Mouse (Mus musculus): ENCODE data around the gene Rbfox1. TPM values are rescaled to one million over a fixed set of nuclear protein-coding genes. Genes with fewer than 3 reads are reported as not detected.

Rbfox1 gene
- polyA plus RNA-seq, 1 experiment from 2014 or later: 0.71 TPM

- WGBS: 89% methylated on average over 5 of the region's 5 CpGs
- DNase-seq (ENCODE audit: extremely low spot score, low spot score): no peak
- Histone ChIP-seq H3K4me1 (no peaks in the 10 kb centered on the region), H3K4me3 (no peak overlapping the region), H3K27me3 (ENCODE audit: poor library complexity, severe bottlenecking) (no peaks in the 10 kb centered on the region), H3K9me3 (no peaks in the 10 kb centered on the region), H3K27ac (no peak overlapping the region), H3K36me3 (replicated peaks) (no peaks in the 10 kb centered on the region)
Observed at GRCm38 (mm10) chr16:7103301-7103700, 1218.1 kb downstream of the Rbfox1 start.

DNA sequence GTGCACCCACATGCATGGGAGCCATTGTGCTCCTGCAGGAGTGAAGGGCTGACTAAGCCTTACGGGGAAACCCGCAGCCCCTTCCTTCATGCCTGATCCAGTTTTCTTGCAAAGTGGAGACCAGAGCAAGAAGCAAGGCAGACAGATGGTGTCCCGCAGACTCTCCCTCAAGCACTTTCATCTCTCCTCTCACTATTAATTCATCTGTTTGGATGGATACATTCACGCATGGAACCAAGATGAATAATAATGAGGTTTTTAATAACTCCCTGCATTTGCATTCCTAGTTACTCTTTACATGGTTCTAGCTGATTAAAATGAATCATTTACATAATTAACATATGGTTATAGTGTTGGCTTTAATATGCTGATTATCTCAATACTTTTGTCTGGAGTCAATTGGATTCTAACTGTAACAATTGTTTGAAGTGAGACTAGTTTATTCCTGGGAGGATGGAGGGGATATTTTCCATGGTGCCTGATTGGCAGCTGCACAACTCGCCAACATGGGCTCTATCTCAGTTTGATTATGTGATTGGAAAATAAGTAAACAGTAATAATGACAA lies 1221.4 kb downstream of the Rbfox1 start:
- H3K9me3 ChIP-seq: no peaks in the 10 kb centered on the region
- H3K36me3 ChIP-seq (replicated peaks): no peaks in the 10 kb centered on the region
- H3K4me1 ChIP-seq: no peaks in the 10 kb centered on the region
- no peak overlapping the region for H3K4me3 ChIP-seq
- no peaks in the 10 kb centered on the region for H3K27me3 ChIP-seq (ENCODE audit: poor library complexity, severe bottlenecking)
- DNase-seq (ENCODE audit: extremely low spot score, low spot score): no peak
- 91% methylated on average over 5 of the region's 5 CpGs for WGBS
- no peak overlapping the region for H3K27ac ChIP-seq

DNA sequence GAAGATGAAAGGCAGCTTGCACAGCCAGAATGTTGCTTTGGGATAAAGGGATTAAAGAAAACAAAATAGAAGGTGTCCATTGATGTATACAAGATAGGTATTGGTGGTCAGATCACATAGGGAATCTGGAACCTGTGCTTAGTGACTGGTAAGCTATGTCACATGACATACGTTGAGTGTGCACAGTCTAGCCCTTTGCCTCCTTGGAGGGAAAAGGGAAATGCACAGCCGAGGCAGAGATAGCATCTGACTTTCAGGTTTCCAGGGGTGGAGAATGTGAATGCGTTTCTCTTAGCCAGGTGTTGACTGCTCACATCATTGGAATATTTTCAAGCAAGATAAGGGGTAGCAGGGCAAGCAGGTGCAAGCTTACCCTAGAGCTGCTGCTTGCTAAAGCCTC lies 1230.8 kb downstream of the Rbfox1 start:
- no peak for DNase-seq (ENCODE audit: extremely low spot score, low spot score)
- Histone ChIP-seq H3K36me3 (replicated peaks) (no peaks in the 10 kb centered on the region), H3K4me1 (no peaks in the 10 kb centered on the region), H3K27ac (no peak overlapping the region), H3K9me3 (no peaks in the 10 kb centered on the region), H3K27me3 (ENCODE audit: poor library complexity, severe bottlenecking) (no peaks in the 10 kb centered on the region), H3K4me3 (no peak overlapping the region)
- WGBS: 91% methylated on average over 3 of the region's 3 CpGs

DNA sequence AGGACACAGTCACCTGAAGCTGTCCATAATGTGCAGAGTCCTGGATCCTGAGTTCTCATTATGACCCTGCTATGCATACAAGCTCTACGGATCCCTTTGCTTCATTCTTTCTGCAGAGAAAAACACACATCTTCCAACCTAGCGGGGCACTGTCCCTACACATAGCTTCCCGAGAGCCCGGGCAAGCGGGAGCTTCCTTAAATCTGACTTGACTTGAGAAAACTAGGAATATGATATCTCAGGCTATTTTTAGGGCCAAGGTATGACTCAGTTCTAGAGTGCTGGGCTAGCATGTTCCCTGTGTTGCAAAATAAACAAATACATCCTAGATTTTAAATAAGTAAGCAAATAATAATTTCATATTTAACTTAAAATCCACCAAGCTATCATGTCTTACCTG lies 1244.4 kb downstream of the Rbfox1 start:
- H3K4me1 ChIP-seq: no peaks in the 10 kb centered on the region
- WGBS: 94% methylated on average over 5 of the region's 5 CpGs
- no peaks in the 10 kb centered on the region for H3K36me3 ChIP-seq (replicated peaks)
- H3K4me3 ChIP-seq: no peak overlapping the region
- H3K27ac ChIP-seq: no peak overlapping the region
- no peak for DNase-seq (ENCODE audit: extremely low spot score, low spot score)
- no peaks in the 10 kb centered on the region for H3K27me3 ChIP-seq (ENCODE audit: poor library complexity, severe bottlenecking)
- no peaks in the 10 kb centered on the region for H3K9me3 ChIP-seq

GRCm38 (mm10) chr16:7132434-7132833 lies 1247.3 kb downstream of the Rbfox1 start:
- no peaks in the 10 kb centered on the region for H3K9me3 ChIP-seq
- DNase-seq (ENCODE audit: extremely low spot score, low spot score): no peak
- H3K36me3 ChIP-seq (replicated peaks): no peaks in the 10 kb centered on the region
- H3K27me3 ChIP-seq (ENCODE audit: poor library complexity, severe bottlenecking): no peaks in the 10 kb centered on the region
- WGBS: 79% methylated on average over 1 of the region's 1 CpGs
- H3K4me1 ChIP-seq: no peaks in the 10 kb centered on the region
- H3K27ac ChIP-seq: no peak overlapping the region
- no peak overlapping the region for H3K4me3 ChIP-seq

- Histone ChIP-seq H3K36me3 (replicated peaks) (no peaks in the 10 kb centered on the region), H3K9me3 (no peaks in the 10 kb centered on the region), H3K27ac (no peak overlapping the region), H3K4me3 (no peak overlapping the region), H3K4me1 (peaks cover 5% of the 10 kb centered on the region), H3K27me3 (ENCODE audit: poor library complexity, severe bottlenecking) (no peaks in the 10 kb centered on the region)
- no peak for DNase-seq (ENCODE audit: extremely low spot score, low spot score)
- WGBS: 62% methylated on average over 1 of the region's 1 CpGs
Observed at GRCm38 (mm10) chr16:7136971-7137370, 1251.8 kb downstream of the Rbfox1 start.

- Histone ChIP-seq H3K4me3 (no peak overlapping the region), H3K27ac (no peak overlapping the region), H3K9me3 (no peaks in the 10 kb centered on the region), H3K27me3 (ENCODE audit: poor library complexity, severe bottlenecking) (no peaks in the 10 kb centered on the region), H3K4me1 (peaks cover 5% of the 10 kb centered on the region), H3K36me3 (replicated peaks) (no peaks in the 10 kb centered on the region)
- no peak for DNase-seq (ENCODE audit: extremely low spot score, low spot score)
- WGBS: 86% methylated on average over 2 of the region's 2 CpGs
Observed at GRCm38 (mm10) chr16:7139480-7139879, 1254.3 kb downstream of the Rbfox1 start.

DNA sequence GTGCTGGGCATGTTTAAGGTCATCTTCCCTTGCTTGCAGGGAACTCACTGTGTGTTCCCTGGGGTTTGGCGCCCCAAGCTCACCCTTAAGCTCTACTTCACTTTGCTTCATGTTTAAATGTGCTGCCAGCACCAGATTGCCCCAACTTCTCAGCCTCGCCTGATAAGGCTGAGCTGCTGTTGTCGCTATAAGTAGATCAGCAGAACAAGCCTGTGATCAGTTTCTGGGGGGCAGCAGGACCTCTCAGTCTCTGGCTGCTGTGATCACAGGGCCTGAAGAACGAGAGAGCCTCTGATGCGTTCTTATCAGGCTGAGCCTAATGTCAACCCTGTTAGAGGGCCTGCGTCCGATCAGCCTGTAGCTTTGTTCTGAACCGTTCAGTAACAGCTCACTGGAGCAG lies 1255.8 kb downstream of the Rbfox1 start:
- H3K27ac ChIP-seq: no peak overlapping the region
- no peak for DNase-seq (ENCODE audit: extremely low spot score, low spot score)
- 58% methylated on average over 8 of the region's 8 CpGs for WGBS
- H3K4me1 ChIP-seq: peaks cover 12% of the 10 kb centered on the region
- H3K27me3 ChIP-seq (ENCODE audit: poor library complexity, severe bottlenecking): peaks cover 8% of the 10 kb centered on the region
- H3K4me3 ChIP-seq: no peak overlapping the region
- H3K36me3 ChIP-seq (replicated peaks): no peaks in the 10 kb centered on the region
- H3K9me3 ChIP-seq: no peaks in the 10 kb centered on the region

GRCm38 (mm10) chr16:7145505-7145904 lies 1260.3 kb downstream of the Rbfox1 start:
- peaks cover 56% of the 10 kb centered on the region for H3K4me1 ChIP-seq
- peak overlapping the region; percentile 44; the same call in 1 of the 2 replicates for H3K27ac ChIP-seq
- H3K36me3 ChIP-seq (replicated peaks): no peaks in the 10 kb centered on the region
- no peak overlapping the region for H3K4me3 ChIP-seq
- DNase-seq (ENCODE audit: extremely low spot score, low spot score): no peak
- no peaks in the 10 kb centered on the region for H3K9me3 ChIP-seq
- WGBS: 57% methylated on average over 10 of the region's 10 CpGs
- peaks cover 26% of the 10 kb centered on the region for H3K27me3 ChIP-seq (ENCODE audit: poor library complexity, severe bottlenecking)

DNA sequence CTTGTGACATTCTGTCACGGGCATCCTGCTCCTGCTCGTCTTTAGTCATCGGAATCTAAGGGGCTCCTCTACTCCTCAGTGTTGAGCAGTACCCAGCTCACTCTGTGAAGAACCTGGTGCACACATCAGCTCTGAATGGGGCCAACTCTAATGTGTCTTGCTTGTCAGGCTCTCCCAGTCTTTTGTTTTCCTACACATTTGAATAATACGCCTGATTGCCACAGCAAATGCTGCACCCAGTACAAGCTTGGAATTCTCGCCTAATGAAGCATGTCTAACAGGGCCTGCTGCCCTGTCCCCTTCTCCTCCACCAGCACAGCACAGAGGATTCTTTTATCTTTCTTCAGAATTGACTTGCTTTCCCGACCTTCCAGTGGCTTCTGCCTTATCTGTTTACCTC lies 1261.3 kb downstream of the Rbfox1 start:
- DNase-seq (ENCODE audit: extremely low spot score, low spot score): peak; percentile 37
- H3K36me3 ChIP-seq (replicated peaks): no peaks in the 10 kb centered on the region
- H3K4me3 ChIP-seq: no peak overlapping the region
- H3K4me1 ChIP-seq: peaks cover 60% of the 10 kb centered on the region
- WGBS: 10% methylated on average over 6 of the region's 6 CpGs
- peaks cover 28% of the 10 kb centered on the region for H3K27me3 ChIP-seq (ENCODE audit: poor library complexity, severe bottlenecking)
- H3K9me3 ChIP-seq: no peaks in the 10 kb centered on the region
- H3K27ac ChIP-seq: peak overlapping the region; percentile 44; the same call in 1 of the 2 replicates

GRCm38 (mm10) chr16:7147884-7148283 lies 1262.7 kb downstream of the Rbfox1 start:
- no peak for DNase-seq (ENCODE audit: extremely low spot score, low spot score)
- 85% methylated on average over 2 of the region's 2 CpGs for WGBS
- no peaks in the 10 kb centered on the region for H3K9me3 ChIP-seq
- H3K27me3 ChIP-seq (ENCODE audit: poor library complexity, severe bottlenecking): peaks cover 38% of the 10 kb centered on the region
- H3K36me3 ChIP-seq (replicated peaks): no peaks in the 10 kb centered on the region
- H3K4me3 ChIP-seq: no peak overlapping the region
- peaks cover 69% of the 10 kb centered on the region for H3K4me1 ChIP-seq
- no peak overlapping the region for H3K27ac ChIP-seq

DNA sequence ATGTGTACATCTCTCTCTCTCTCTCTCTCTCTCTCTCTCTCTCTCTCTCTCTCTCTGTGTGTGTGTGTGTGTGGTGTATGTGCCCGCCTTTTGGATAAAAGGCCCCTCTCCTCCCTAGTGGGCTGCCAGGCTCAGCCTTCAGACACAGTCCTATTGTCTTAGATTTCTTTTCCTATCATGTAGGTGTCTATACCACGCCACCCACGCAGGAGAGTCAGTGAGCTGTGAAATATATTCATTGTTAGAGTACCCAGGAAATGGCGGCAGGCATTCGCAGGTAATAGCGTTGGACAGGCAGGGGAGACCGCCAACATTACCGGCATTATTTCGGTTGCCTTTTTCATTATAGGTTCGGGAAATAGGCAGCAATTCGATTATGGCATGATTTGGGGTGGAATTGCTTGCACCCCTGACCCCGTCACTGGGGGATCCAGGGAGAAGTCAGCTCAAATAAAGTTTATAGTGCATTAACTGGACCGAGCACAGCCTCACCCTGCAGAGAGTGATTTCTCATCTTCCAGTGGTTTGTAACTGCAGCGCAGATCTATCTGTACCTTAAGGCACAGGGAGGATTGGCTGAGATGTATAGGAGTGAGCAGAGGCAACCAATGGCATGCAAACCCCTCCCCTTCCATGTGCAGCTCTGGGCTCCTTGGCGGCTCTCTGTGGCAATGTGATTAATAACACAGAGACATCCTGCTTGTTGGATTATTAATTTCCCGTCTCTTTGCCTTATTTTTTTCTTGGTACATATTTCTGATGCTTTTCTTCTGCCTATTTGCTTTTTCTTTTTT lies 1264.1 kb downstream of the Rbfox1 start:
- Histone ChIP-seq H3K9me3 (no peaks in the 10 kb centered on the region), H3K27ac (no peak overlapping the region), H3K36me3 (replicated peaks) (no peaks in the 10 kb centered on the region), H3K27me3 (ENCODE audit: poor library complexity, severe bottlenecking) (peaks cover 46% of the 10 kb centered on the region), H3K4me3 (no peak overlapping the region), H3K4me1 (peaks cover 80% of the 10 kb centered on the region)
- no peak for DNase-seq (ENCODE audit: extremely low spot score, low spot score)
- 73% methylated on average over 16 of the region's 16 CpGs for WGBS

GRCm38 (mm10) chr16:7150201-7150791 lies 1265.1 kb downstream of the Rbfox1 start:
- H3K27me3 ChIP-seq (ENCODE audit: poor library complexity, severe bottlenecking): peaks cover 53% of the 10 kb centered on the region
- no peaks in the 10 kb centered on the region for H3K36me3 ChIP-seq (replicated peaks)
- H3K9me3 ChIP-seq: no peaks in the 10 kb centered on the region
- peak; percentile 40 for DNase-seq (ENCODE audit: extremely low spot score, low spot score)
- WGBS: 42% methylated on average over 8 of the region's 8 CpGs
- H3K4me1 ChIP-seq: peaks cover 78% of the 10 kb centered on the region
- H3K27ac ChIP-seq: peak overlapping the region; percentile 57
- no peak overlapping the region for H3K4me3 ChIP-seq

Measured in forebrain, embryonic 10.5 days (tissue).